Comparison of ENCODE assay signal across 8 mouse cellular contexts in the genomic region with DNA sequence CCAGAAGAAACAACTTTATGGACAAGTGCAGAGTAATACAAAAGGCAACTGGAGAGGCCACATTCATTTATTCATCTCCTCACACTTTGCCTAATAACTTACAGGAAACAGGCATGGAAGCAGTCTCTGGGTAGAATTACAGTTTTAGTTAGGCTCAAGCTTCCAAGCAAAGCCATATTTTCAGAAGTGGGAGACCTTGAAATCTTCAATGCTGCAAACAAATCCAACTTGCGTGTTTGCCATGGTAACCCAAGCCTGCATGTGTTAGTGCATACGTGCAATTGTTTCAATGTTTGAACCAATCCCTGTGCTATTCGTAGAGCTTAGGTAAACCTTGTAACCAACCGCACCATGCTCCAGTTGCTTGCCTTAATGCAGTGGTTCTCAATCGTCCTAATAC.
DNase-seq lines count a peak whose midpoint lies in the region; ATAC-seq and TF ChIP-seq lines count a peak whose summit lies in the region.

No protein-coding gene starts in this region.

- H3K36me3 ChIP-seq in heart, adult 2 months (ENCODE audit: control insufficient read depth, insufficient read depth, low read length), result peaks cover 2% of the 10 kb centered on the region; the same call in 1 of the 2 replicates
- no peaks in the 10 kb centered on the region for H3K36me3 ChIP-seq in forebrain, embryonic 14.5 days (ENCODE audit: control insufficient read depth, insufficient read depth, low read length)
- H3K36me3 ChIP-seq in liver, embryonic 14.5 days (replicated peaks; ENCODE audit: control insufficient read depth, insufficient read depth, low read depth), result no peaks in the 10 kb centered on the region
- no peaks in the 10 kb centered on the region for H3K36me3 ChIP-seq in stomach, embryonic 15.5 days

- no peak for TF ChIP-seq EP300 in heart, adult 2 months (IDR thresholded peaks at IDR 0.05; ENCODE audit: insufficient read depth, low read depth, low read length)
- TF ChIP-seq EP300 in liver, embryonic 14.5 days (IDR thresholded peaks at IDR 0.05; ENCODE audit: low read depth), result no peak

- H3K9ac ChIP-seq in heart, adult 2 months (ENCODE audit: low read depth, low read length), result peak overlapping the region; percentile 32; the same call in 1 of the 2 replicates
- peak overlapping the region; percentile 50 for H3K9ac ChIP-seq in forebrain, embryonic 14.5 days (ENCODE audit: low read length)
- H3K9ac ChIP-seq in liver, embryonic 14.5 days (replicated peaks), result peak overlapping the region; percentile 48; the same call in 1 of the 2 replicates
- 0 out of 2 replicates have a peak overlapping the region, but pooled peaks have one; percentile 11 for H3K9ac ChIP-seq in stomach, embryonic 15.5 days

- no peaks in the 10 kb centered on the region for H3K27me3 ChIP-seq in heart, adult 2 months (ENCODE audit: control insufficient read depth, insufficient read depth, low read length)
- no peaks in the 10 kb centered on the region for H3K27me3 ChIP-seq in forebrain, embryonic 14.5 days (replicated peaks; ENCODE audit: control insufficient read depth, insufficient read depth, low read length)
- no peaks in the 10 kb centered on the region for H3K27me3 ChIP-seq in liver, embryonic 14.5 days (ENCODE audit: control insufficient read depth, insufficient read depth, low read length)
- H3K27me3 ChIP-seq in stomach, embryonic 15.5 days (replicated peaks), result no peaks in the 10 kb centered on the region

- H3K4me3 ChIP-seq in heart, adult 2 months, result peak overlapping the region; percentile 53
- H3K4me3 ChIP-seq in forebrain, embryonic 14.5 days (ENCODE audit: low read depth, low read length), result peak overlapping the region; percentile 38
- H3K4me3 ChIP-seq in liver, embryonic 14.5 days (ENCODE audit: insufficient read depth in 1 of 2, low read depth in 2 of 2, low read length in 2 of 2), result peak overlapping the region; percentile 49 to 60
- H3K4me3 ChIP-seq in stomach, embryonic 15.5 days (replicated peaks), result peak overlapping the region; percentile 60

- H3K4me2 ChIP-seq in forebrain, embryonic 14.5 days (ENCODE audit: low read length), result peak overlapping the region; percentile 53
- H3K4me2 ChIP-seq in liver, embryonic 14.5 days (ENCODE audit: low read depth), result peak overlapping the region; percentile 70
- peak overlapping the region; percentile 56 for H3K4me2 ChIP-seq in stomach, embryonic 15.5 days

- peaks cover 2% of the 10 kb centered on the region for H3K4me1 ChIP-seq in heart, adult 2 months (ENCODE audit: control insufficient read depth, insufficient read depth, low read length)
- H3K4me1 ChIP-seq in forebrain, embryonic 14.5 days (ENCODE audit: control insufficient read depth, insufficient read depth, low read length), result peaks cover 4% of the 10 kb centered on the region; the same call in 1 of the 2 replicates
- H3K4me1 ChIP-seq in liver, embryonic 14.5 days (replicated peaks; ENCODE audit: control insufficient read depth in 2 of 2, insufficient read depth in 2 of 2, low read length in 1 of 2), result peaks cover 5 to 8% of the 10 kb centered on the region in 2 experiments; a peak in 2 of 4 replicates
- H3K4me1 ChIP-seq in stomach, embryonic 15.5 days, result no peaks in the 10 kb centered on the region; the same call in 1 of the 2 replicates

- 0 out of 2 replicates have a peak, but pooled peaks have one; percentile 11 for ATAC-seq in forebrain, embryonic 14.5 days
- no peak for ATAC-seq in liver, embryonic 14.5 days (ENCODE audit: insufficient read depth)
- ATAC-seq in stomach, embryonic 15.5 days (ENCODE audit: insufficient read depth, low FRiP score, low read depth), result no peak

- H3K9me3 ChIP-seq in forebrain, embryonic 14.5 days (replicated peaks; ENCODE audit: control insufficient read depth, low read length), result no peaks in the 10 kb centered on the region
- no peaks in the 10 kb centered on the region for H3K9me3 ChIP-seq in liver, embryonic 14.5 days (ENCODE audit: control insufficient read depth, low read length)
- H3K9me3 ChIP-seq in stomach, embryonic 15.5 days, result no peaks in the 10 kb centered on the region

- no peak for TF ChIP-seq CTCF in heart, adult 2 months (IDR thresholded peaks at IDR 0.05)
- TF ChIP-seq CTCF in liver, embryonic 14.5 days (IDR thresholded peaks at IDR 0.05; ENCODE audit: low read depth), result no peak

- intact Hi-C loops in heart, adult 2 months (cut with DNase I), result no loop called here

- peak overlapping the region; percentile 36 for H3K27ac ChIP-seq in heart, adult 2 months
- H3K27ac ChIP-seq in forebrain, embryonic 14.5 days (ENCODE audit: low read depth, low read length), result 0 out of 2 replicates have a peak overlapping the region, but pooled peaks have one; percentile 23
- no peak overlapping the region for H3K27ac ChIP-seq in liver, embryonic 14.5 days
- peak overlapping the region; percentile 57 for H3K27ac ChIP-seq in stomach, embryonic 15.5 days

- TF ChIP-seq POLR2A in heart, adult 2 months (IDR thresholded peaks at IDR 0.05; ENCODE audit: insufficient read depth, low read depth, low read length), result no peak

- no peak for DNase-seq in heart, adult 2 months
- no peak for DNase-seq in heart, adult 11 months
- peak; percentile 63 for DNase-seq in CD4-positive helper T cell, adult 2 months (ENCODE audit: low read depth, low spot score)
- peak; percentile 58 for DNase-seq in forebrain, embryonic 14.5 days (ENCODE audit: low spot score)
- DNase-seq in liver, embryonic 14.5 days (ENCODE audit: low read depth in 3 of 3, low spot score in 3 of 3), result peak in 1 of 3 experiments; percentile 2
- no peak for DNase-seq in cerebellum, postnatal 10 days
- DNase-seq in adrenal gland, postnatal 4 days (ENCODE audit: low spot score in 2 of 2), result no peak

- no peaks in the 10 kb centered on the region for H3K79me2 ChIP-seq in heart, adult 2 months (replicated peaks; ENCODE audit: control insufficient read depth, insufficient read depth, low read length)

- 52% methylated on average over 5 of the region's 5 CpGs for WGBS in heart, adult 2 months
- WGBS in forebrain, embryonic 14.5 days, result 37% methylated on average over 5 of the region's 5 CpGs
- WGBS in liver, embryonic 14.5 days (ENCODE audit: insufficient replicate concordance), result 34% methylated on average over 5 of the region's 5 CpGs
- WGBS in stomach, embryonic 15.5 days, result 27% methylated on average over 5 of the region's 5 CpGs

Comparison
In these comparisons a context has a peak if more than half of its experiments do, and no peak if none do; other contexts are left out.
1. DNase-seq: peak in CD4-positive helper T cell, adult 2 months (single experiment) and forebrain, embryonic 14.5 days (single experiment); none in heart, adult 2 months (0 of 2), heart, adult 11 months (single experiment), cerebellum, postnatal 10 days (0 of 2) and adrenal gland, postnatal 4 days (0 of 2).
2. Peak in every context shown above with its lines, with median percentiles within 50 percentile points of each other: H3K4me3 ChIP-seq, H3K9ac ChIP-seq and H3K4me2 ChIP-seq.